Mouse (Mus musculus): ENCODE measurements around the gene Zfp382.
"Not testable (repeated sequence)": the region's sequence is repeated elsewhere in the genome, so short reads cannot be mapped to it uniquely, and the experiment has no call there.

Zfp382 gene

GRCm38 (mm10) chr7:30121308-30122187 is at the start of gene Zfp382:
Gene Zfp382, plus strand, starts transcription at chr7:30121942.
- DNase-seq (ENCODE audit: extremely low spot score, low read depth, low spot score): no peak

- no peak for DNase-seq (ENCODE audit: extremely low spot score, low read depth, low spot score)
Measured at GRCm38 (mm10) chr7:30072146-30073028, 49.4 kb upstream of the Zfp382 start, which contains the start of gene Zfp82. Gene Zfp82, minus strand, starts transcription at chr7:30072900.

GRCm38 (mm10) chr7:30086524-30086923 is 35.2 kb upstream of the Zfp382 start:
- DNase-seq (ENCODE audit: extremely low spot score, low read depth, low spot score): no peak

- no peak for DNase-seq (ENCODE audit: extremely low spot score, low read depth, low spot score)
Measured at GRCm38 (mm10) chr7:30089405-30089804, 32.3 kb upstream of the Zfp382 start.

- peak; percentile 96 for DNase-seq (ENCODE audit: extremely low spot score, low read depth, low spot score)
Measured at GRCm38 (mm10) chr7:30090092-30090969, 31.4 kb upstream of the Zfp382 start, which contains the start of the genes Gm26920 and Zfp566. Gene Gm26920, minus strand, starts transcription at chr7:30090410. Gene Zfp566, minus strand, starts transcription at chr7:30090527.

- DNase-seq (ENCODE audit: extremely low spot score, low read depth, low spot score): no peak
Measured at GRCm38 (mm10) chr7:30090970-30091585, 30.7 kb upstream of the Zfp382 start.

- DNase-seq (ENCODE audit: extremely low spot score, low read depth, low spot score): no peak
Measured at GRCm38 (mm10) chr7:30092666-30093065, 29.1 kb upstream of the Zfp382 start.

GRCm38 (mm10) chr7:30093918-30094415 is 27.8 kb upstream of the Zfp382 start:
- DNase-seq (ENCODE audit: extremely low spot score, low read depth, low spot score): no peak

- DNase-seq (ENCODE audit: extremely low spot score, low read depth, low spot score): peak; percentile 97
Measured at GRCm38 (mm10) chr7:30094646-30095429, 26.9 kb upstream of the Zfp382 start, which contains the start of gene Zfp260. Gene Zfp260, plus strand, starts transcription at chr7:30094777.

- no peak for DNase-seq (ENCODE audit: extremely low spot score, low read depth, low spot score)
Measured at GRCm38 (mm10) chr7:30095551-30096125, 26.1 kb upstream of the Zfp382 start.

GRCm38 (mm10) chr7:30099297-30099696 is 22.4 kb upstream of the Zfp382 start:
- no peak for DNase-seq (ENCODE audit: extremely low spot score, low read depth, low spot score)

GRCm38 (mm10) chr7:30116076-30116475 is 5.7 kb upstream of the Zfp382 start:
- DNase-seq (ENCODE audit: extremely low spot score, low read depth, low spot score): no peak

- not testable (repeated sequence) for DNase-seq (ENCODE audit: extremely low spot score, low read depth, low spot score)
Measured at GRCm38 (mm10) chr7:30117935-30118334, 3.8 kb upstream of the Zfp382 start.

- DNase-seq (ENCODE audit: extremely low spot score, low read depth, low spot score): no peak
Measured at GRCm38 (mm10) chr7:30122188-30122530, 417 bp downstream of the Zfp382 start.

GRCm38 (mm10) chr7:30129900-30130299 is 8.2 kb downstream of the Zfp382 start:
- DNase-seq (ENCODE audit: extremely low spot score, low read depth, low spot score): no peak

- no peak for DNase-seq (ENCODE audit: extremely low spot score, low read depth, low spot score)
Measured at GRCm38 (mm10) chr7:30132396-30132795, 10.7 kb downstream of the Zfp382 start.

GRCm38 (mm10) chr7:30136826-30137225 is 15.1 kb downstream of the Zfp382 start:
- no peak for DNase-seq (ENCODE audit: extremely low spot score, low read depth, low spot score)

GRCm38 (mm10) chr7:30143170-30143554 is 21.4 kb downstream of the Zfp382 start:
- no peak for DNase-seq (ENCODE audit: extremely low spot score, low read depth, low spot score)
